Mouse (Mus musculus) activated CD4-positive, CD25-positive, alpha-beta regulatory T cell, adult 4 months (primary cell): ENCODE measurements around the gene Pgf. TPM values are rescaled to one million over a fixed set of nuclear protein-coding genes. Genes with fewer than 3 reads are reported as not detected.

Experiments
- ATAC-seq: one replicate; pipeline ENCODE4 v1.8.0; 2017
- polyA plus RNA-seq, 2 experiments: library from polyadenylated mRNA; unstranded; fragments of 100-300 nt; shearing (Covaris generic); gene quantifications; one replicate each; pipeline ENCODE4 v1.2.1; 2017

Gene Pgf
- polyA plus RNA-seq: not detected

DNA sequence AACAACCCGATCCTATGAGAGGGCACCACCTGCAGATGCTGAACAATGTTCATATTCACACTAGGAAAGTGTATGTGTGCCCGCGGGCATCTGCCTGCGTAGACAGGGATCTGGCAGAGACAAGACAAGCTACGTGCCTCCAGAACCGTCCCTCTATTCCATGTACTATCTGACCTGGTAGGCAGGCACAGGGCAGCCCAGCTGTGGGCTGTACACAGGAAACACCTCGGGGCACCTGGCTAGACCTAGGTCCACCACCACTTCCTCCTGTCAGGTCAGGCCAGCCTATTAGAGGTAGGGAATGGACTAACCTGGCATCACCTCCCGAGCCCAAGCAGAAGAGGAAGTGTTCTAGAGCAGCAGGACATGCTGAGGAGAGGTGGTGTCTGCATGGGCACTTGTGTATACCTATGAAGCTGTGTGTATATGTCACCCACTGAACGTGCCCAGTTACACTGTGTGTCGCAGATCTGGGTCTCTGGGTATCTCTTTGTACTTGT, at the start of gene Pgf:
Gene Pgf, minus strand, starts transcription at position 51 of the 500 bp plus-strand sequence.
- ATAC-seq: no peak

DNA sequence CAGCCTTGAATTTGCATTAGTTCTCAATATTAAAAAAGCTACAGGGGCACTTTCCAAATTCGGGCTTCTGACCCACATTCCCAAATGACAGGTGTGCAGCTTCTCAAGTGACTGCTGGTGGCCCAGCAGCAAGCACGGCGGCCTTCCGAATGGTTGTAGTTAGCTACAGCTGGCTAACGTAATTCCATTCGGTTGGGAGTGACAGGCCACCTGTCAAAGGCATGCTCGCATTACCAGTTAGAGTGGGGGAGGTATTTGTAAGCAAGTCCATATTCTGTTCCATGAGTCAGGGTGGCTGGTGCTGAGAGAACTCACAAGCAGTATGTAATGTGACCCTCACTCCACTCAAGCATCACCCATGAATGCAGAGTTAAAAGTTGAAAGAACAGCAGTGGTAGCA, 49.6 kb upstream of the Pgf start:
- ATAC-seq: no peak

DNA sequence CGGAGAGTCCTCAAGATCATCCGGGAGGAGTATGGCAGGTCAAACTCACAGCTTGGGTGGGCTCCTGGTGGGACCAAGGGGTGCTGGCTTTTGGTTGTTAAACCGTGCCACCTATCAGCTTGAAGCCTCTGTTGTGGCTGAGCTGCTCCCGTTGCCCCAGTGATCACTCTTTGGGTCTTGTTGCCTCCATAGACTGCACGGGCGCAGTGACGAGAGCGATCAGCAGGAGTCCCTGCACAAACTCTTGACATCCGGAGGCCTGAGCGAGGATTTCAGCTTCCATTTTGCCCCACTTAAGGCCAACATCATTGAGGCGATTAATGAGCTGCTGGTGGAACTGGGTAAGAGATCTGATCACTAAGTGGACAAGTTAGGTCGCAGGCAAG, 42.3 kb upstream of the Pgf start:
- ATAC-seq: peak; percentile 24

DNA sequence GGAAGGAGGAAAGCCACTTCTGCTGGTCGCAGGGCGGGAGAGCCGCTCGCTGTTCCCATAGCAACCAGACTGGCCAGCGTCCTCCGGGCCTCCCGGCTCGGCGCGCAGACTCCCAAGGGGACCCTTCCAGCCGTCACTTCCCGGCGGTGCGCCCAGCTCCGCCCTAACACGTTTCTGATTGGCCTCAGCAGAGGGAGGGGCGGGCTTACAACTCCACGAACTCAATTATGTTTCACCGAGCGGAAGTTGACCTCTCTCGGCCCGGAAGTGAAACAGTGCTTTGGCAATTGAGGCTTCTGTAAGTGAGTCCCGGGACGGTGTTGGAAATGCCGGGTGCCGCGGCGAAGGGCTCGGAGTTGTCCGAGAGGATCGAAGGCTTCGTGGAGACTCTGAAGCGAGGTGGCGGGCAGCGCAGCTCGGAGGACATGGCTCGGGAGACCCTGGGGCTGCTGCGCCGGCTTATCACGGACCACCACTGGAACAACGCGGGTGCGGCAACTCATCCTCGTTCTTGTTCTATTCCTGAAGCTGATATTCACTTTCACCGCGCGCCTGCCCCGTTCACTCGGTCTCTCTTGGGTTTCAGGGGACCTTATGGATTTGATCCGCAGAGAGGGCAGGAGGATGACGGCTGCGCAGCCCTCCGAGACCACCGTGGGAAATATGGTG, 41.8 kb upstream of the Pgf start, which contains the start of gene Eif2b2:
Gene Eif2b2, plus strand, starts transcription at position 246 of the 669 bp plus-strand sequence.
- ATAC-seq: peak; percentile 100

DNA sequence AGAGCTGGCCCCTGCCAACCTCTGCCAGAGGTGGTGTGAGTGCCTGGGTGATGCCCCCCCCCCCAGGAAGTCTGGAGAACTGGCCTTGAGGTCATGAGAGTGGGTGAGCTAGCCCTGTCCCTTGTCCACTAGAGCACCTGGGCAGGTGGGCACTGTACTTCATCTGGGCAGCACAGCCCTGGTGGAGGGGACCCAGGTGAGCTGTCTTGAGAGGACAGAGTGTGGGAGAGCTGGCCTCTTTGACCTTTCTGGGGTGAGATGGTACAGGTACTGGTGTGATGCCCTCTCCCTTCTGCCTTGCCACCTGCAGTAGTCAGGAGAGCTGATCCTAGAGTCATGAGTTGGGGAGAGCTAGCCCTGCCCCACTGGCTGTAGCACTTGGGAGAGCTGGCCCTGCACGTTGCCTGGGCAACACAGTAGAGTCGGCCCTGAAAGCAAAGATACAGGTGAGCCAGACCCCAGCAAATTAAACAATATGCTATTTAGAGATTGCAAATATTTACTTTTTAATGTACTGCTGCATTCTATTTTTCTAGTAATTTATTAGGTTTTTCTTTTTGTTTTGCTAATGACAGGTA, 40.2 kb upstream of the Pgf start:
- ATAC-seq: no peak

DNA sequence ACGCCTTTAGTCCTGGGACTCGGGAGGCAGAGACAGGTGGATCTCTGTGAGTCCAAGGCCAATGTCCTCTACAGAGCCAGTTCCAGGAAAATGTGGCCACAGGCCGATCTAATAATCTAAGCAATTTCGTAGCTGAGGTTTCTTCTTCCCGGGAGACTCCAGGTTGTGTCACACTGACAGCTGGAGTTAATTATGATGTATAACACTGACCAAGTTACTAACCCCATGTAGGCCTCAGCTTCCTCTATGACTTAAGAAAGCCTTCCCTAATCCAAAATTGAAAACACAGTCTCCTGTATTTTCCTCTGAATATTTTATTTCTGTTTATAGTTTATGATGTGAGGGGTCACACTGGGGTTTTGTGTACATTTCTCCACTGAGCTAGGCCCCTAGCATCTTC, 37.4 kb upstream of the Pgf start:
- ATAC-seq: no peak

DNA sequence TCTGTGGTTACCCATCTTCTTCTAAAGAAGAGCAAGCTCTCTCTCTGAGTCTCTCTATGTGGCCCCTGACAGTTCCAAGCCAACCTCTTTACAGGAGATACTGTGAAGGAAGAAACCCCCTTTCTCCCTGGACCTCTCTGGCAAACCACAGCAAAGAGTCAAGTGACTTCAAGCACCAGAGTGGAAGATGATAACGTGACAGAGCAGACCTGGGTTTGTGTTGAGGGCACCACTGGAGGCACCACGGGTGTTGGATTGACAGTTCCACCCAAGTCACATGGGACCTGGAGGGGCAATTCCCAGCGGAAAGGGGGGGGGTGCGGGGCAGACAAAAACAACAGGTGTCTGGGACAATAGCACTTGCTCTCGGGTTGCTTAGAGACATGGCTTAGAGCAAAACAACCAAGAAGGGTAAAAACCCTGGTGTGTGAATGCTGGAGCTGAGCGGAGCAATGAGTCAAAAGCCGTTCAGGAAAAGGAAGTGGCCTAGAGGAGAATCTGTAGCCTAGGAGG, 31.2 kb upstream of the Pgf start:
- ATAC-seq: no peak

DNA sequence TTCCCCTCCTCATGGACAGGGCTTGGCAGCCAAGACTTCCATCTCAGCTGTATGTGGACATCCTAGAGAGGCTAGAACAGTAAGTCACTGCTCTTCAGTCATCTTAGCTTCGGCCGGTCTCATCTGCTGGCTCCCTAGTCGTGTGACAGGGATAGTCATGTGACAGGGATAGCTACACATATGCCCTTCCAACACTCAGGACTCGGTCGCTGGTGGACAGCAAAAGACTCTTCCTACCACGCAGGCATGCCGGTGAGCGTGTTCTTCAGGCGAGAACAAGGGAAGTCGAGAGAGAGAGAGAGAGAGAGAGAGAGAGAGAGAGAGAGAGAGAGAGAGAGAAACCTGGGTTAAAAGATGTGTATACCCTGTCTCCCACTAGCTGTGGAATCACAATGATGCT, 27.8 kb upstream of the Pgf start:
- no peak for ATAC-seq

DNA sequence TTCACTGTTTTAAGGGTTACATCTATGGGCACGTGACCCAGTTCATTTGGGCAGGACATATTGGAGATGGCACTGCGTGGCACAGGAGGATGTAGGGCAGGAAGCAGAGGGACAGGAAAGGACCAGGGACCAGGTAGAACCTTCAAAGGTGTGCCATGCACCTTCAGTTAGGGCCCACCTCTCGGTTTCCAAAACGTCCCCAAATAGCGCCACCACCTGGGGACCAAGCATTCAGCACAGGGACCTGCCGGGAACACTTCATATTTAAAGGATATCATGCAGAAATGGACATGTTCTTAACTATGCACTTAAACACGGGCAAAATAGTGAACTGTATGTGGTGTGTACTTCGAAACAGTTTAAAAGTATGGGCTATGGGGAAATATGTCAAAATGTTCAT, 26.5 kb upstream of the Pgf start:
- no peak for ATAC-seq

DNA sequence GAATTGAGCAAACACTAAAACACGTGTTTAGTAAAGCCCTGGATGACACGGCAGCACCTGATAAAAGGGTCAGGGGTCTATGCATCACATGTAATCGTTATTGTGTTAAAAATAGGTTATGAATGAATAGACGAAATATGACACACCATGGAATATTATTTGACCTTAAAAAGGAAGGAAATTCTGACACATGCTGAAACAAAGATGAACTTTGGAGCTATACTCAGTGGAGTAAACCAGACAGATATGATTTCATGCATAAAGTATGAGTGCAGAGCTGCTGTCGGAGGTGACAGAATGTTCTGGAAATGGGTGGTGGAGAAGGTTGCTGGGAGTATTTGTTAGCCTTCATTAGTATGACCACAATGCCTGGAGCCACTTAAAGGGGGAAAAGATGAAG, 26.1 kb upstream of the Pgf start:
- no peak for ATAC-seq

DNA sequence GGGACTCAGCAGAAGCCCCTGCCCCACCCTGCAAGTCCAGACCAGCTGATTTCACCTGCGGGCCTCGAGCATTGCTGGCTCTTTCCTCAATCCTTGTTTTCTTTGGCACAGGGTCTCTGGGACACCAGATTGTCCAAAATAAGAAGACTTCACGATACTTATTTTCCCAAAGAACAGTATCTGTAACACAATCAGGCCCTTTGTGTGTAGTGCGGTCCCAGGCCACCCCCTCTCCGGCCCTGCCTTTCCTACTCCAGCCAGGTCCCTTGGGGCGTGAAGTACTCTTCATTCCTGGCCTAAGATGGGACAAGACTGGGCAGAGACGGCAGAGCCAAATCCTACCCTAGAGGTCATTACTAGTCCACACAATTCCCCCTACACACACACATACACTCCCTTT, 24.6 kb upstream of the Pgf start:
- no peak for ATAC-seq

DNA sequence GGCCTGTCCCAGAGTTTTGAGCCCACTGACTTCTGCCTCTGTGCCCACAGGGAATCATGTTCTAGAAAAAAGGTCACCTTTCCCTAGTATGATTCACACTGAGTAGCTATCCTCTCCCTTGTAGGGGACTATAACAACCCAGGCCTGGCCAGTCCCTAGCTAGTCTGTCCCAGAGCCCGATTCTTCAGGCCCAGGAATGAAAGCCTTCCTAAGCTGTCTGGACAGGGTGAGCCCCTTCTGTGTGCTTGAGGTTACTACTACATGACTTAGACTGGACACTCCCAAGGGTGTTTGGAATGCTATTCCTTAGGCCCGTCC, 24.2 kb upstream of the Pgf start:
- no peak for ATAC-seq

DNA sequence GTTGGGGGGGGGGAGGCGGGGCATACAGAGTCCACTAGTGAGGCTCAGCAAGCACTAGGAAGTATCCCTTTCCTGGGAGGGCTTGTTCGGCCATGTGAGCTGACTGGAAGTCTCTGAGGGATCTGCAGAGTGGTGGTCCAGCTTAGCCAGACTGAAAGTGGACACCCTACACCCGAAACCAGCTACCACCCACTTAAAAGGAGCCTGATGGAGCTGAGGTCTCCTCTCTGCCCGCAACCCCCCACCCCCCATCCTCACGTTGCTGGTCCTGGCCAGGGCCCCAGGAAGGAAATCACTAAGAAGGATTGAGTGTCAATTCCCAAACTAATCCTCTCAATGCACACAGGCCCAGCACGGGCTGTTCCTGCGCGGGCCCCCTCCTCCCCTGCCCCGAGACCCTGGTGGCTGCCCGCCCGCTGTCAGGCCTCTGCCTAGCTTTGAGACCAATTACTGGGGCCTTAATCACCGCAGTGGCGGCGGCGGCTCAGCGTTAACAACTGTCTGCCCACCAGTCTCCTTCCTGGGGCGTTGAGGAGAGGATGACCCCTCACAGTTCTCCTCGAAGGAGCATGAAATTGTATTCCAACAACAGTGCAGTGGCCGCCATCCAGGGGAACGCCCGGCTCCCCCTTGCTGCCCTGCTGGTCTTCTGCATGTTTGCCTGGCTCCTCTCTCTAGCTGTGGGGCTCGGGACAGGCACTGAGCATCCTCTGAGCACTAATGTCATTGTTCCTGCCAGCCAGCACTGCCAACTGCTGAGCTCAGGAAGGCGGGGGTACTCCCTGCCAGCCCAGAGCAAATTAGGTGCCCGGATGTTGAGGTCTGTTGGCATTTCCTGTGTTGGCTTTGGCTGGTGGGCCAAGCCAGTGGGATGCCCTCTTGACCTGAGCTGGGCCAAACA, 23.6 kb upstream of the Pgf start:
- ATAC-seq: no peak

DNA sequence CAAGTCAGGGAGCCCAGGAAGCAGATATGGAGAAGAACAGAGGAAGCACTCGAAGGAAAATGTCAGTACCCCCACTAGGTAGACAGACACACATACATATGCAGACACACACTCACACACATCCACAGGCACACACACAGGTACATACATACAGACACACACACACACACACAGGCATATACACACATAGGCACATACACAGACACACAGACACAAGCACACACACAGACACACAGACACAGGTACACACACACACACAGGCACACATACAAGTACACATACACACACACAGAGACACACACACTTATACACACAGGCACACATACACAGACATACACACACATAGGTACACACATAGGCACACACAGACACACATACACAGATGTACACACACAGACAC, 22.4 kb upstream of the Pgf start:
- ATAC-seq: no peak

DNA sequence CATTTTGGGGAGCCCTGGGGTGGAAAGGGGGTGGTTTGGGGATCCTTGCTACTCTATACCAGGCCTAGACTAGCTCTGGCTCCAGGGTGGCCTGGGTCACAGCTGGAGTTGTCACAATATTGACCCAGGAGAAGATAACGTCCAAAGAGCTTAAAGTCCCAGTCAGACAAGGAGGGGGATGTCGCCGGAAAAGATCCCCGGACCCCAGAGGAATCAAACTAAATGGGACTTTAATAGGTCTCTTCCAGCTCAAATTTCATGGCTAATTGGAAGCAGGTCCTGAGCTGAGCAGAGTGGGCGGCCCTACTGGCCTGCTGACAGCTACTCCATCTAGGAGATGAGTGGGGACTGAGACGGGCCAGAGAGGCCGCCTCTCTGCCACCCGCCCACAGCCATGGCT, 20.3 kb upstream of the Pgf start:
- ATAC-seq: no peak

DNA sequence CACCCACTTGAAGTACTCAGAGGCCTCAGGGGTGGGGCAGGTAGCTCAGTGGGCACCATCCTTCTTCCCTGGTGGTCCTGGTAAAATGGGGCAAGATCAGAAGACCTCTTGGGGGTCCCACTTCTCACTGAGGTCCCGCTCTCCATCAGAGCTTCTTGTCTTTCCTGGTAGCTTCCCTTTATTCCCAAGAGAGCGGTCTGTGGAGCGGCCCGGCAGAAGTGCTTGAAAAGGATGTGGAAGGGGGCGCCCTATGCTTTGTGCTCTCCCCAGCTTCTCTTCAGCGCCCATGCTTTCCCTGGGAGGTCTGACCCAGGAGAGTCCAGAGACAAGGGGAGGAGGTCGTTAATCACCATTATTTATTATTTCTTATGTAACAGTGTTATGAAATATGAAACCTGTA, 19.8 kb upstream of the Pgf start:
- no peak for ATAC-seq

DNA sequence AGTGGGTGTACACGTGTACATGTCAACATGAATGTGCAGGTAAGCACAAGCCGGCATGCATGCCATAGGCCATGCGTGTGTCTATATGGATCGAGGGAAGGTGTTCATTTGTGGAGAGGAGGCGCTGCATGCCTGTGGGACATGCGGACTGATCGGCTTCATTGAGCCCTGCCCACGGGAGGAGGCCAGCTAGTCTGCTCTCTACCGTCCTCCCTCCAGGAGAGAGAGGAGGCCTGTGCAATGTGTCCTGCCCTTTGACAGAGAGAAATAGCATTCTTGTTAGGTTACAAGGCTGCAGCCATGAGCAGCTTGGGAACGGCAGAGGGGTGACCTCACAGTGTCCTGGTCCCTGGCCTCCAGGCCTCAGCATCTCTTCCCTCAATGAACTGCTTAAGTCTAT, 18.6 kb upstream of the Pgf start:
- no peak for ATAC-seq

DNA sequence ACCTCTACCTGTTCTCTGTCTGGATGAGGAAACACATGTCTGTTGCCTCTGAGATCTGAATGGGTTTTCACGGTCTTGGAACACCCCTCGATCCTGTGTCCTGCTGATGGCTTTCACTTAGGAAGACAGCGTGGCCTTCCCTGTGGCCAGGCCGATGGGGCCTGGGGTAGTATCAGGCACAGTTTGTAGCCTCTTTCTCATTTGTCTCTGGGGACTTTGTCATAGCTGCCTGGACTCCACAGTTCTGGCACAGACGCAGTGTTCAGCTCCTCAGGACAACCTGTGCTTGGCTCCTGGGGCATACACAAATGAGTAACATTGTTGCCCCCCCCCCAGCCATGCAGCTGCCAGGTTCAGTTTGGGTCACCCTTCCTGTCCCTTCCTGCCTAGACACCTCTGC, 17.5 kb upstream of the Pgf start:
- ATAC-seq: no peak

DNA sequence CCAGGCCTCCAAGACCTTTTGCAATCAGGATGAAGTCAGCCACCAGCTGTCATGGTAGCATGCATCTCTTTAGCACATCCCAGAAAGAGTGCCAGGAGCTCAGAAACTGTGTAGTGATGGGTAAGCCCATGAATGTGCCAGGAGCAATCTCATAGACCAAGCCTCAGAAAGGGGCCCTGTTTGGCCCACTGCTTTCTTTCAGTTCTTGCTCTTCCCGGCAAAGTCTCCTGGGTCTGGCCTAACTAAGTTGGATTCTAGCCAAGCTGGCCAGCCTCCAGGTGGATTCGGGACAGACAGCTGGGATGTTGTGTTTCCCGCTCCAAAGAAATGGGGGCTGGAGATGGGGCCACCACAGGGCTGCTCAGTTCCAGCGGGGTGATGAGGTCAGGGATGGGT, 17.0 kb upstream of the Pgf start:
- no peak for ATAC-seq

DNA sequence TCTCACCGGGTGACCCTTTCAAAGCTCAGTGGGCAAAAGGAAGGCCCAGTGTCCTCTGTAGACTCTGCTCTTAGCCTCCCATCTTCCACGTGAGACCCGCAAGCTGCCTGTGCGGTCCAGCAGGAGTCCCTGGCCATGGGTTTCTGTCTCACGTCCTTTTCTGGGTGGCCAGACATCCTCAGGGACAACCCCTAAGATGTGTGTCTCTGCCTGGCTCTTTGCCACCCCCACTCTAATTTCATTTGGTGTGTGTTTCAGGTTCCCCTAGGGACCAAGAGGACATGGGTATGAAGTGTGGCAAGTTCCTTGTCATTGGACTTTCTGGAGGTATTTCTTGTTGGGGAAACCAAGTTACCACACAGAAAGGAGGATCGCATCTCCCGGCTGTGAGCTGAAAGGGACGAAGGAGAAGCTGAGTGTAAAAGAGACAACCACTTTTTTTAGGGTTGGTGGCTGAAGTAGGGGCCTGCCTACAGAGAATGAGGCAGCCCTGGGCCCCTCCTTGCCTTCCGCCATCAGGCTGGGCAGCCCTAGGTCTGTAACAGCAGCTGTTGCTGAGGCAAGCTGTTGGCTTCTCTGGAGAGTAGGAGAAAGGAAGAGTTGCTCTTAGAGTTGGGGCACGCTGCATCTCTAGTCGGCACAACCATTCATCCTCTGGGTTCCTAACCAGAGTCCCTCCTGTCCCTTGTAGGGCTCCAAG, 16.5 kb upstream of the Pgf start:
- no peak for ATAC-seq

DNA sequence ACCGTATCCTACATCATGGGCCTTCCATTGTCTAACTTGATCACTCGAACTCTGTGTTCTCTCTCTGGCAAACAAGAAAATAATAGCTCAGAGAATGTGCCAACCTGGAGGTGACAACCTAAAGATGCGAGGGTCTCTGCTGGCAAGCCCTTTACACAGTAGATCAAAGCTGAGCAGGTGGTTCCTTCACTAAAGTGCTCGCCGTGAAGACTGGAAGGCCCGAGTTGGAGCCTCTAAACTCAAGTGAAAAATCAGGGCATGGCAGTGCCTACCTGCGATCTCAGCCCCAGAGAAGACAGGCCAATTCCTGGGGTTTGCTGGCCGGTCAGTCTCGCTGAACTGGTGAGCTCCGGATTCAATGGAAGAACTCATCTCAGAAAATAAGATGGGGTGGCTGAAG, 15.6 kb upstream of the Pgf start:
- no peak for ATAC-seq

DNA sequence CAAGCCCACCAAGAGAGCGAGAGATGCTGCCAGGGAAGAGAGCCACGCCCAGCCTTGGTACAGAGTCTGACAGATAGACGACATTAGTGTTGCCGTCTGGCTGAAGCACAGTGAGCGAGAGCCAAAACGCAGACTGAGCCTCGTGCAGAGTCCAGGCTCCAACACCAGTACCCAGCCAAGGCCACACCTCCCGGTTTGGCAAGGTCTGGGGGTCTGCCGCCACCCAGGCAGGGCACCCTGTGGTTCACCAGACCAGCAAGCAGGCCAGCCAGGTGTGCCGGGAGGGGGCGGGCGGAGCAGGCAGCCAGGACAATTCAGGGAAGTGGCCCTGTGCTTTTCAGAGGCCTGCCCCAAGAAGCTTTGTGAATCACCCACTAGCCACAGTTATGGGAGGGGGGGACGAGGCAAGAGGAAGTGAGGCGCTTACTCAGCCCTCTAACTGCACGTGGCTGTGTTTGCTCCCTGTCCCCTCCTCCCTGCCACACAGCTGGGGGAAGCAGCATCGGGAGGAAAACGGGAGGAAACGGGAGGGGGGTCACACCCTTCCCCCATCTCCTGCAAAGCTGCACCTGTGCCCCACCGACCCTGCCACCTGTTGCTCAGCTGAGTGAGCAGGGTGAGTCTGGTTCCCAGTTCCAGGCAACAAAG, 15.0 kb upstream of the Pgf start:
- no peak for ATAC-seq

DNA sequence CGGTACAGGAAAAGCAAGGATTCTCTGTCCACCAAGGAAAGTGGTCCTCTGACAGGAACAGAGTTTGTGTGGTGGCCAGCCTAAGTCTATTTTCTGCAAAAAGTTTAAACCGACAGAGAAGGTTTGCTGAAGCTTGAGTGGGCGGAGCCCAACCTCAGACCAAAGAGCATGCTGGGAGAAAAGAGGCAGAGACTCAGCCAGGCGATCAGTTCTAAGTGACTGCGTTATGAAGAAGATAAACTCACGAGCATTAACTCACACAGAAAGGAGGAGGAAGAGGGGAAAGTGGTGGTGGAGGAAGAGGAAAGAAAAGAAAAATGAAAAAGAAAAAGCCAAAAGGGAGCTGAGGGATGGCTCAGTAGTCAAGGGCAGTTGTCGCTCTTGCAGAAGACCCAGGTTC, 12.7 kb upstream of the Pgf start:
- no peak for ATAC-seq
